ENCODE assay signal across 10 mouse cellular contexts in the genomic region with DNA sequence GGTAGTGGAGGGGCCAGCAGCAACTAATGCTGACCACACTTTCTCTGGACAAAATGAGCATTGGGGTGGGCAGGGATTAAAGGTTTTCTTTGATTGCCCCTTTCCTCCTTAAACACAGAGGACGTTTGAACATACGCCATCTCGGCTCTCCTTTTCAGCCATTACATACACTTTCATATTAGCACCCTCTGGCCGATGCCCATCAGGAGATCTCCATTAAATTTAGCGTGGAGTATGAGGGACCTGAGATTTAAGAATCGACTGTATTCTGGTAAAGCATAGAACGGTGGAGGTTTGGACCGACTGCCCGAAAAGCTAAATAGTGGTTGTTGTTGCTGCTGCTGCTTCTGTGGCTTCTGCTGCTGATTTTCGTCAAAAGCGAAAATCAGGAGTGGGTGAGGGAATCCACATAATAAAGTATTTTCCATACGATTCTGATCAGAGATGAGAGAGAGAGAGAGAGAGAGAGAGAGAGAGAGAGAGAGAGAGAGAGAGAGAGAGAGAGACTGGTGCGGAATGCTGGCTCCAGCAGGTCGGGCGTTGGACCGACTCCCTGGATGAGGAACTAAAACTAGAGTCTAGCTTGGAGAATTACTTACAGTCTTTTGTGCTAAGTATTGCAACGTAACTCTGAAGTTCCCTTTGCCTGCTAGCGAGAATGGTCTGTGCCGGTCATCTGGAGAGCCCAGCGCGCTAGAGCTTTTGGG. TPM values are rescaled to one million over a fixed set of nuclear protein-coding genes. Genes with fewer than 3 reads are reported as not detected.
DNase-seq lines count a peak whose midpoint lies in the region; ATAC-seq and TF ChIP-seq lines count a peak whose summit lies in the region.
"Had no signal": no experiment of that assay in that cellular context is flagged by ENCODE, and none has a peak within 500 bp of the region (broad histone marks: within the 10 kb centered on the region; RNA-seq: fewer than 3 reads in every experiment).

No protein-coding gene starts in this region.

- TF ChIP-seq CTCF in hindbrain, postnatal 0 days (IDR thresholded peaks at IDR 0.05; ENCODE audit: low read depth) = no peak

- no peak for DNase-seq in heart, embryonic 10.5 days (ENCODE audit: low spot score)
- DNase-seq in heart, postnatal 14 days = no peak
- DNase-seq in hindbrain, postnatal 0 days (ENCODE audit: low spot score) = no peak
- DNase-seq in neural tube, embryonic 10.5 days (ENCODE audit: extremely low spot score, low spot score) = peak; percentile 55
- DNase-seq in right cerebral cortex, postnatal 25 days = no peak
- no peak for DNase-seq in gastrocnemius, adult 18-20 months (ENCODE audit: low spot score)
- DNase-seq: cerebellum, adult 8-10 months had no signal

- H3K27ac ChIP-seq in heart, embryonic 10.5 days = no peak overlapping the region
- peak overlapping the region; percentile 97 for H3K27ac ChIP-seq in embryonic facial prominence, embryonic 13.5 days
- no peak overlapping the region for H3K27ac ChIP-seq in hindbrain, postnatal 0 days

- peaks cover 86% of the 10 kb centered on the region for H3K27me3 ChIP-seq in heart, embryonic 10.5 days (ENCODE audit: insufficient read depth, poor library complexity, severe bottlenecking)
- H3K27me3 ChIP-seq in embryonic facial prominence, embryonic 13.5 days = peaks cover 83% of the 10 kb centered on the region
- H3K27me3 ChIP-seq in hindbrain, postnatal 0 days (ENCODE audit: insufficient read depth, low read length) = peaks cover 64% of the 10 kb centered on the region

- peak overlapping the region; percentile 71 for H3K4me2 ChIP-seq in embryonic facial prominence, embryonic 13.5 days
- 0 out of 2 replicates have a peak overlapping the region, but pooled peaks have one; percentile 11 for H3K4me2 ChIP-seq in hindbrain, postnatal 0 days (ENCODE audit: low read depth, low read length)

- H3K9ac ChIP-seq in embryonic facial prominence, embryonic 13.5 days = peak overlapping the region; percentile 82
- no peak overlapping the region for H3K9ac ChIP-seq in hindbrain, postnatal 0 days (replicated peaks; ENCODE audit: low read length)

- peak overlapping the region; percentile 38 for H3K4me3 ChIP-seq in heart, embryonic 10.5 days
- peak overlapping the region; percentile 62 for H3K4me3 ChIP-seq in embryonic facial prominence, embryonic 13.5 days
- peak overlapping the region; percentile 3; the same call in 1 of the 2 replicates for H3K4me3 ChIP-seq in hindbrain, postnatal 0 days (ENCODE audit: low read length)

- 2% methylated on average over 21 of the region's 21 CpGs for WGBS in heart, embryonic 10.5 days
- WGBS in embryonic facial prominence, embryonic 13.5 days = 2% methylated on average over 21 of the region's 21 CpGs
- 2% methylated on average over 21 of the region's 21 CpGs for WGBS in hindbrain, postnatal 0 days

- H3K36me3 ChIP-seq in heart, embryonic 10.5 days = no peaks in the 10 kb centered on the region
- no peaks in the 10 kb centered on the region for H3K36me3 ChIP-seq in embryonic facial prominence, embryonic 13.5 days
- H3K36me3 ChIP-seq in hindbrain, postnatal 0 days (ENCODE audit: insufficient read depth, low read length) = no peaks in the 10 kb centered on the region

- intact Hi-C loops in heart, postnatal 14 days (cut with DNase I) = loop anchor here (5.0 kb wide), 1 partner anchor 241 kb away; no protein-coding TSS in a partner anchor

- peaks cover 20% of the 10 kb centered on the region for H3K4me1 ChIP-seq in heart, embryonic 10.5 days
- peaks cover 31% of the 10 kb centered on the region for H3K4me1 ChIP-seq in embryonic facial prominence, embryonic 13.5 days
- no peaks in the 10 kb centered on the region for H3K4me1 ChIP-seq in hindbrain, postnatal 0 days (ENCODE audit: insufficient read depth, low read length)

- no peak for ATAC-seq in embryonic facial prominence, embryonic 13.5 days (ENCODE audit: insufficient number of reproducible peaks, insufficient read depth, low FRiP score, low TSS enrichment, low read depth)
- no peak for ATAC-seq in hindbrain, postnatal 0 days
- ATAC-seq in inflammation-experienced regulatory T-cells, adult 6 months = no peak

- H3K9me3 ChIP-seq in heart, embryonic 10.5 days = no peaks in the 10 kb centered on the region
- no peaks in the 10 kb centered on the region for H3K9me3 ChIP-seq in embryonic facial prominence, embryonic 13.5 days
- no peaks in the 10 kb centered on the region for H3K9me3 ChIP-seq in hindbrain, postnatal 0 days (ENCODE audit: low read length)

RNA-seq across cellular contexts. Expression of a gene that starts 1.2 kb away (rescaled TPM):
- 0.84 and 1.0 TPM in 2 replicates for polyA plus RNA-seq in heart, embryonic 10.5 days (2016; fragmentation: Nextera tagmentation; extraction: Ambion mirVana)
- not detected for total RNA-seq in heart, postnatal 14 days (2021)
- polyA plus RNA-seq in embryonic facial prominence, embryonic 13.5 days (2015; fragmentation: Nextera tagmentation; extraction: Ambion mirVana) = 58.2 and 61.9 TPM in 2 replicates
- not detected in 2 replicates for total RNA-seq in hindbrain, postnatal 0 days (2014; rRNA removed)
- 0.20 and 0.21 TPM in 2 replicates for polyA plus RNA-seq in hindbrain, postnatal 0 days (2015; fragmentation: Nextera tagmentation; extraction: Ambion mirVana)
- total RNA-seq in gastrocnemius, adult 18-20 months (2021) = not detected
- polyA plus RNA-seq in inflammation-experienced regulatory T-cells, adult 6 months (2017; shearing (Covaris generic)) = not detected
- polyA plus RNA-seq: C2C12 had no signal

Comparison
In these comparisons a context has a peak if more than half of its experiments do, and no peak if none do; other contexts are left out.
1. H3K4me3 ChIP-seq: peak in every context shown above with its lines; median percentile 62 in embryonic facial prominence, embryonic 13.5 days; 38 in heart, embryonic 10.5 days; 3 in hindbrain, postnatal 0 days.
2. RNA of a gene that starts 1.2 kb away (polyA plus RNA-seq): 58.2 to 61.9 TPM in embryonic facial prominence, embryonic 13.5 days; 0.84 to 1.0 TPM in heart, embryonic 10.5 days, 0.20 to 0.21 TPM in hindbrain, postnatal 0 days and not detected in inflammation-experienced regulatory T-cells, adult 6 months; every median in the first group is over 10 times any median in the second.